Mouse (Mus musculus): ENCODE results near the gene Asb4.

Gene Asb4

GRCm38 (mm10) chr6:5448396-5448795 lies 65.2 kb downstream of the Asb4 start:
- no peak for DNase-seq

- DNase-seq: no peak
These were observed 66.7 kb downstream of the Asb4 start for GRCm38 (mm10) chr6:5449878-5450277.

- DNase-seq: no peak
These were observed 72.7 kb downstream of the Asb4 start for GRCm38 (mm10) chr6:5455836-5456235.

- no peak for DNase-seq
These were observed 87.5 kb downstream of the Asb4 start for GRCm38 (mm10) chr6:5470480-5471318.

- DNase-seq: no peak
These were observed 89.5 kb downstream of the Asb4 start for GRCm38 (mm10) chr6:5472692-5473091.

- no peak for DNase-seq
These were observed 90.8 kb downstream of the Asb4 start for GRCm38 (mm10) chr6:5474021-5474420.

GRCm38 (mm10) chr6:5481066-5481465 lies 97.9 kb downstream of the Asb4 start:
- no peak for DNase-seq

- no peak for DNase-seq
These were observed 99.1 kb downstream of the Asb4 start for GRCm38 (mm10) chr6:5482270-5482783.

All from thymus, postnatal 25 days (tissue).